Mouse (Mus musculus) layer of hippocampus, adult 2 months (tissue): ENCODE measurements around the gene B4galnt4. TPM values are rescaled to one million over a fixed set of nuclear protein-coding genes. Genes with fewer than 3 reads are reported as not detected.

Source experiments
- DNase-seq, 2 experiments: peaks; one replicate each; pipeline ENCODE4 v3.0.0; 2022; ENCODE audit warnings: low spot score in 2 of 2
- H3K27ac ChIP-seq: fragments of 200-600 bp; 2 replicates; pipeline ENCODE4 v1.8.1; 2022
- H3K4me3 ChIP-seq: fragments of 200-600 bp; 2 replicates; pipeline ENCODE4 v1.8.1; 2022; ENCODE audit warnings: mild to moderate bottlenecking
- CTCF ChIP-seq: fragments of 200-600 bp; conservative IDR thresholded peaks from 2 replicates; pipeline ENCODE4 v1.8.1; 2022; ENCODE audit warnings: antibody characterized with exemption, mild to moderate bottlenecking, moderate library complexity
- total RNA-seq, 2 experiments: library from RNA; stranded (reverse); gene quantifications; 2 replicates each; pipeline ENCODE4 v1.2.3; 2021

The B4galnt4 gene
- total RNA-seq, 2 experiments from 2014 or later: 93.4 to 101 TPM

- Histone ChIP-seq H3K4me3 (no peak overlapping the region), H3K27ac (no peak overlapping the region)
- TF ChIP-seq CTCF: no peak
- DNase-seq: no peak
Measured at GRCm38 (mm10) chr7:141064175-141064574, 3.3 kb downstream of the B4galnt4 start.

GRCm38 (mm10) chr7:141064576-141064975 is 3.7 kb downstream of the B4galnt4 start:
- no peak overlapping the region for H3K4me3 ChIP-seq
- DNase-seq: no peak
- TF ChIP-seq CTCF: no peak
- H3K27ac ChIP-seq: no peak overlapping the region

- no peak for DNase-seq
- H3K27ac ChIP-seq: no peak overlapping the region
- TF ChIP-seq CTCF: no peak
- H3K4me3 ChIP-seq: no peak overlapping the region
Measured at GRCm38 (mm10) chr7:141068351-141068750, 7.4 kb downstream of the B4galnt4 start.

- peak overlapping the region; percentile 46 for H3K4me3 ChIP-seq
- peak; percentile 74 to 85 for DNase-seq
- H3K27ac ChIP-seq: peak overlapping the region; percentile 96
- TF ChIP-seq CTCF: peak; percentile 87
Measured at GRCm38 (mm10) chr7:141070058-141070862, 9.4 kb downstream of the B4galnt4 start.

- peak; percentile 82 for TF ChIP-seq CTCF
- peak overlapping the region; percentile 22; the same call in 1 of the 2 replicates for H3K4me3 ChIP-seq
- DNase-seq: peak in 1 of 2 experiments; percentile 67
- peak overlapping the region; percentile 96 for H3K27ac ChIP-seq
Measured at GRCm38 (mm10) chr7:141072017-141072745, 11.3 kb downstream of the B4galnt4 start.

GRCm38 (mm10) chr7:141073782-141074181 is 12.9 kb downstream of the B4galnt4 start:
- TF ChIP-seq CTCF: no peak
- no peak for DNase-seq
- Histone ChIP-seq H3K27ac (peak overlapping the region; percentile 96), H3K4me3 (no peak overlapping the region)

- no peak for TF ChIP-seq CTCF
- Histone ChIP-seq H3K4me3 (no peak within 1 kb of the TSS), H3K27ac (no peak within 1 kb of the TSS)
- no peak for DNase-seq
Measured at GRCm38 (mm10) chr7:141077841-141078240, 16.9 kb downstream of the B4galnt4 start, which contains the start of gene Pkp3. TSS of gene Pkp3 (plus strand) at chr7:141078218.

- no peak overlapping the region for H3K4me3 ChIP-seq
- DNase-seq: no peak
- H3K27ac ChIP-seq: no peak overlapping the region
- no peak for TF ChIP-seq CTCF
Measured at GRCm38 (mm10) chr7:141078876-141079275, 18.0 kb downstream of the B4galnt4 start.

GRCm38 (mm10) chr7:141079481-141080449 is 18.9 kb downstream of the B4galnt4 start:
- TF ChIP-seq CTCF: no peak

GRCm38 (mm10) chr7:141087894-141088293 is 27.0 kb downstream of the B4galnt4 start:
- TF ChIP-seq CTCF: no peak
- DNase-seq: no peak
- no peak overlapping the region for H3K4me3 ChIP-seq
- no peak overlapping the region for H3K27ac ChIP-seq

More at GRCm38 (mm10) chr7:141079481-141080449, 18.9 kb downstream of the B4galnt4 start:
- Histone ChIP-seq H3K4me3 (no peak overlapping the region), H3K27ac (no peak overlapping the region)
- DNase-seq: no peak

GRCm38 (mm10) chr7:141088473-141088872 is 27.6 kb downstream of the B4galnt4 start:
- Histone ChIP-seq H3K4me3 (no peak overlapping the region), H3K27ac (no peak overlapping the region)
- no peak for DNase-seq
- no peak for TF ChIP-seq CTCF

- no peak for DNase-seq
- Histone ChIP-seq H3K27ac (no peak overlapping the region), H3K4me3 (no peak overlapping the region)
- no peak for TF ChIP-seq CTCF
Measured at GRCm38 (mm10) chr7:141090228-141090627, 29.3 kb downstream of the B4galnt4 start.
